Mouse (Mus musculus) c-Kit-negative CD71-positive TER-119-positive erythroid progenitor cells, embryonic 14.5 days (primary cell): ENCODE data around the gene Dcst2.

Experiments
- DNase-seq: peaks from one replicate; pipeline ENCODE4 v3.0.0-alpha.2; 2013; ENCODE audit warnings: low read depth, low spot score

The Dcst2 gene

DNA sequence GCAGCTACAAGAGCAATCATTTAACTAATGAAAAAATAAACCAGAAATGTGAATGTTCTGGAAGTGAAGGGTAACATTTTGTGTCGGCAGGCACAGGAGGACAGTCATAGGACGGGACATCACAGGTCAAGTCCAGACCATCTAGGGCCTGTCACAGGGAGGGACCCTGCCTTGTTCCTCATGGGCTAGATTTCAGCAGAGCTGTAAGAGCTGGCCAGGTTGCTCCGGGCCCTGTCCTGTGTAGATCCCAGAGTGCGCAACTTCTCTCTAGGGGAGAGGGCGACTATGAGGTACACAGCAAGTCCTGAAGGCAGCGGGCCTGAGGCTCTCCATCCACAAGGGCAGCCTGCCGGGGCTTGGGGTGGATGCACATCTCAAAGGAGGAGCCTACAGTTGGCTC, at the start of gene Dcst2:
Dcst2 (plus strand) TSS at position 301 of the 400 bp plus-strand sequence.
- no peak for DNase-seq

GRCm38 (mm10) chr3:89314340-89314739, 47.4 kb upstream of the Dcst2 start:
- no peak for DNase-seq

DNA sequence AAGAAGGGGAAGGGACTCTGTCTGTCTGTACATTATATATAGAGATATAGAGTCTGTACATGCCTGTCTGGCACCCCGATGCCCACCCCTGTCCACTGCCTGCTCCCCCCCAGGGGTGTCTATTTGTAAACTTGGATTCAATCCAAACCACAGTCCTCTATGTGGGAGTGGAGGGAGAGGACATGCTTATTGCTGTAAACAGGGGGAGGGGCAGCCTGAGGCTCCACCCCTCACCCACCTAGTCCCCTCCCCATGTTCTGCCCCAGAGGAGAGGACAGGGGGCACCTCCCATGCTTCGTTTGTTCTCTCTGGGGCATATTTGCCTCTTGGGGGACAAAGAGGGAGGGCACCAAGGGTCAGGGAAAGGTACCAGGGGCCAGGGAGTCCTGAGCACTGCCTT, 47.0 kb upstream of the Dcst2 start:
- no peak for DNase-seq

GRCm38 (mm10) chr3:89315195-89315929, 46.4 kb upstream of the Dcst2 start:
- peak; percentile 28 for DNase-seq

DNA sequence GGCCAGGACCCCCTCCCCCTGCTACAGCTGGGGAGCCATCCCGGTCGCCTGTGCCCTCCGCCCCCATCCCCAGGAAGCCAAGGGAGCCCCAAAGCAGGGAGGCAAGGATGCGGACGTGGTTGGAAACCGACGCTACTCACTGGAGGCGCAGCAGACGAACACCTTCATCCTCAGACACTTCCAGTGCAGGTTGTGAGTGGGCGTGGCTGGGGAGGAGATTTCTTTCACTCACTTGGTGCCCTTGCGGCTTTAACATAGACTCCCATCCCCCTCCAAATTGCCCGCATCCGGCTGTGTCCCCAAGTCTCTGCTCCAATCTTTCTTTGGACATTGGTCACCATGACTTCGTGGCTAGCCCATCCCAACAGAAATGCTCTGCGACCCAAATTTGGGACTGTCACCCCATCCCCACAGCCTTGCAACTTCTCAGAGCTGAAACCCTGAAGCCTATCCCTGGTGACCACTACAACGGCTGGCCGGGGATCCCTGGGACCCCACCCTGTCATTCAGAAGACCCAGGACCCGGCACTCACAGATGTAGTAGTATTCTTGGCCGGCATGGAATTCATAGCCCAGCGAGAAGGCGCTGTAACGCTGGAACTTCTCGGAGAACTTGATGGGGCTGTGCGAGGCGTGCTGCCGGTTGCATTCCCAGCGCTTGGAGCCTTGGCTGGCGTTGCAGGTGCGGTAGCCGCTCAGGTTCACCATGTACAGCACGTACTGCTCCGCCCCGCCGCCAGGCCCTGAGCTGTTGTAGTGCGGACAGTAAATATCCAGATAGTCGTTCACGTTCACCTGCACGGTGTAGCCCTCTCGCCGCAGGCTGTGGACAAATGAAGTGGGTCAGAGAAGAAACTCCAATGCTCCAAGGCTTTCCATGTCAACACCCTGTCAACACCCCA, 45.6 kb upstream of the Dcst2 start:
- DNase-seq: no peak

- peak; percentile 52 for DNase-seq
These were observed 44.9 kb upstream of the Dcst2 start for GRCm38 (mm10) chr3:89316833-89317232.

DNA sequence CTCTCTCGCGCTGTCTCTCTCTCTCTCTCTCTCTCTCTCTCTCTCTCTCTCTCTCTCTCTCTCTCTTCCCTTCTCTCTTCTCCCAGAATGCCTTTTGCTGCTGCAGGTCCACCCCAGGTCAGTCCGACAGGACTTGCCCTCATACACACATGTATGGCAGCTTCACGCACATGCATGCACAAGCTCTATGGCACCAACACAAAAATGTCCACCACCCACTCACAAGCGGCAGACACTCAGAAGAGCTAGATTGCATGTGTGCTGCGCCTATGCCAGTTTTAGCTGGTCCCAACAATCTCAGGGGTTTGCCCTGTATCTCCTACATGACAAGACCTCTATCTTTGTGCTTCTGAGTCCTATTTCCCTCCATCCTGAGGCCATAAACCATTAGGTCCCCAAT, 44.5 kb upstream of the Dcst2 start:
- no peak for DNase-seq

- no peak for DNase-seq
These were observed 43.5 kb upstream of the Dcst2 start for GRCm38 (mm10) chr3:89318316-89318715.

- no peak for DNase-seq
These were observed 42.7 kb upstream of the Dcst2 start for GRCm38 (mm10) chr3:89318971-89319590.

GRCm38 (mm10) chr3:89319591-89320350, 42.0 kb upstream of the Dcst2 start:
- DNase-seq: no peak

GRCm38 (mm10) chr3:89320581-89321182, 41.1 kb upstream of the Dcst2 start:
- no peak for DNase-seq

GRCm38 (mm10) chr3:89321183-89322130, 40.3 kb upstream of the Dcst2 start:
- no peak for DNase-seq

- no peak for DNase-seq
These were observed 39.7 kb upstream of the Dcst2 start for GRCm38 (mm10) chr3:89322131-89322500.

GRCm38 (mm10) chr3:89322514-89323165, 39.1 kb upstream of the Dcst2 start, which contains the start of gene Efna3:
Gene Efna3 (minus strand): TSS chr3:89322965.
- no peak for DNase-seq

DNA sequence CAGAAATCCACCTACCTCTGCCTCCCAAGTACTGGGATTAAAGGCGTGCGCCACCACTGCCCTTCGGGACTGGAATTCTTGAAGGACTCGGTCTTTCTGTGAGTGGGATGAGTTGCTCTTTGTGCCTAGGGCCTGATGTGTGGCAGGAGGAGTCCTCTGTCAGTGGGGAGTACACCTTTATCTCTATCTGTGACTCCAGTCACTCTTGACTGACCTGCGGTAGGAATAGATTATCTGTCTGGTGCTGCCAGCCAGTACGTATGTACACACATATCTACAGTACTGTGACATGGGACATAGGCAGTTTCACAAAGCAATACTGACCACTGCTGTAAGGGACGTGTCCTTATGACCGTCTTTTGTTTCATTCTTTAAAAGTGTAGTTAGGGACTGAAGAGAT, 35.9 kb upstream of the Dcst2 start:
- no peak for DNase-seq

GRCm38 (mm10) chr3:89327371-89327870, 34.4 kb upstream of the Dcst2 start:
- DNase-seq: no peak

GRCm38 (mm10) chr3:89328623-89329022, 33.2 kb upstream of the Dcst2 start:
- DNase-seq: no peak

DNA sequence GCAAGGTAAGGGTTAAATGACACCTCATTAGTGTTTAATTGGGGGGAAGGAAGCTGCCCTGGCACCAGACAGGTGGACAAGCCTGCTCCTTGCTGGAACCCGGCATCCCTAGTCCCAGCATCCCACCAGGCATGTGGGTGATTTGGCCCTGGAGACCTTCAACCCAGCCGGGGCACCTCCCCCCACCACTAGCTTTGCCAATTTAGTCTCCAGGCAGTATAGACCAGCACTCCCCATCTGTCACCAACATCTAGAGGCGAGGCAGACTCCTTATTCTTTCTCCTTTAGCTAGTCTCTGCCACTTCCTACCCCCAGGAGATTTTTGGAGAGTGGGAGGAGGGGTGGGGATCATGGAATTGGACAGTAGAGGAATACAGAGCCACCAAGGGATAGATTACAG, 31.4 kb upstream of the Dcst2 start:
- no peak for DNase-seq

GRCm38 (mm10) chr3:89330948-89331347, 30.8 kb upstream of the Dcst2 start:
- DNase-seq: no peak
